Mouse (Mus musculus): ENCODE measurements around the gene Tbc1d30. TPM values are rescaled to one million over a fixed set of nuclear protein-coding genes. Genes with fewer than 3 reads are reported as not detected.
A peak's percentile ranks its signal among the peaks of the same experiment; 100 is the strongest.

The Tbc1d30 gene
- polyA plus RNA-seq, 1 experiment from 2014 or later, result 9.2 TPM

- no peaks in the 10 kb centered on the region for H3K36me3 ChIP-seq
- ATAC-seq, result no peak
Observed at GRCm38 (mm10) chr10:121252781-121253180, 98.3 kb downstream of the Tbc1d30 start.

GRCm38 (mm10) chr10:121251191-121251590 is 99.9 kb downstream of the Tbc1d30 start:
- peaks cover 10% of the 10 kb centered on the region; the same call in 1 of the 2 replicates for H3K27me3 ChIP-seq
- 78% methylated on average over 8 of the region's 8 CpGs for WGBS
- no peak overlapping the region for H3K9ac ChIP-seq (replicated peaks)
- H3K36me3 ChIP-seq, result no peaks in the 10 kb centered on the region
- no peak overlapping the region for H3K27ac ChIP-seq
- no peaks in the 10 kb centered on the region for H3K9me3 ChIP-seq
- H3K4me1 ChIP-seq (replicated peaks), result no peaks in the 10 kb centered on the region
- no peak overlapping the region for H3K4me3 ChIP-seq (replicated peaks)
- no peak overlapping the region for H3K4me2 ChIP-seq (replicated peaks)
- no peak for ATAC-seq

More at GRCm38 (mm10) chr10:121252781-121253180, 98.3 kb downstream of the Tbc1d30 start:
- WGBS, result 79% methylated on average over 7 of the region's 7 CpGs
- H3K4me2 ChIP-seq (replicated peaks), result no peak overlapping the region
- 0 out of 2 replicates have a peak, but pooled peaks cover 2% of the 10 kb centered on the region for H3K4me1 ChIP-seq (replicated peaks)
- no peak overlapping the region for H3K27ac ChIP-seq
- H3K9ac ChIP-seq (replicated peaks), result no peak overlapping the region
- H3K9me3 ChIP-seq, result no peaks in the 10 kb centered on the region
- peaks cover 10% of the 10 kb centered on the region; the same call in 1 of the 2 replicates for H3K27me3 ChIP-seq
- H3K4me3 ChIP-seq (replicated peaks), result no peak overlapping the region

GRCm38 (mm10) chr10:121249820-121250219 is 101.3 kb downstream of the Tbc1d30 start:
- Histone ChIP-seq H3K4me2 (replicated peaks) (no peak overlapping the region), H3K4me1 (replicated peaks) (no peaks in the 10 kb centered on the region), H3K27me3 (no peaks in the 10 kb centered on the region), H3K9ac (replicated peaks) (no peak overlapping the region), H3K9me3 (no peaks in the 10 kb centered on the region), H3K36me3 (no peaks in the 10 kb centered on the region), H3K4me3 (replicated peaks) (no peak overlapping the region), H3K27ac (no peak overlapping the region)
- WGBS, result 94% methylated on average over 4 of the region's 4 CpGs
- ATAC-seq, result no peak

DNA sequence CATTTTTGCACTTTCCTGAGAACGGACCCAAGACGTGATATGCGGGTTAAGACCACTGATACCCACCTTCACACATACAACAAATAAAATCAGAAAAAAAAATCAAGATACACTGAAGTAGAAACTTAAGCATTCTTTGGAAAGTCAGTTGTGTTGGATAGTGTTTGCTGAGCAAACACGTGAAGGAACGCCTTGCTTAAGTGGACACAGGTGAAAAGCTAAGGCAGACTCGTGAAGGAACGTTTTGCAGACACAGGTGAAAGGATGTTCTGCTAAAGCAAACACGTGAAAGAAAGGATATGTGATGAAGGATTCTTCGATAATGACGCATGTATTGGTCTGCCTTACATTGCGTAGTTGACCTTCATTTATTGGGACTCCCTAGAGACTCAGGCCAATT is 103.5 kb downstream of the Tbc1d30 start:
- no peak overlapping the region for H3K4me3 ChIP-seq (replicated peaks)
- H3K4me2 ChIP-seq (replicated peaks), result no peak overlapping the region
- no peak for ATAC-seq
- no peaks in the 10 kb centered on the region for H3K36me3 ChIP-seq
- H3K9me3 ChIP-seq, result no peaks in the 10 kb centered on the region
- no peaks in the 10 kb centered on the region for H3K27me3 ChIP-seq
- no peak overlapping the region for H3K27ac ChIP-seq
- 96% methylated on average over 11 of the region's 11 CpGs for WGBS
- H3K9ac ChIP-seq (replicated peaks), result no peak overlapping the region
- no peaks in the 10 kb centered on the region for H3K4me1 ChIP-seq (replicated peaks)

GRCm38 (mm10) chr10:121246971-121247370 is 104.1 kb downstream of the Tbc1d30 start:
- no peaks in the 10 kb centered on the region for H3K36me3 ChIP-seq
- WGBS, result 83% methylated on average over 21 of the region's 21 CpGs

DNA sequence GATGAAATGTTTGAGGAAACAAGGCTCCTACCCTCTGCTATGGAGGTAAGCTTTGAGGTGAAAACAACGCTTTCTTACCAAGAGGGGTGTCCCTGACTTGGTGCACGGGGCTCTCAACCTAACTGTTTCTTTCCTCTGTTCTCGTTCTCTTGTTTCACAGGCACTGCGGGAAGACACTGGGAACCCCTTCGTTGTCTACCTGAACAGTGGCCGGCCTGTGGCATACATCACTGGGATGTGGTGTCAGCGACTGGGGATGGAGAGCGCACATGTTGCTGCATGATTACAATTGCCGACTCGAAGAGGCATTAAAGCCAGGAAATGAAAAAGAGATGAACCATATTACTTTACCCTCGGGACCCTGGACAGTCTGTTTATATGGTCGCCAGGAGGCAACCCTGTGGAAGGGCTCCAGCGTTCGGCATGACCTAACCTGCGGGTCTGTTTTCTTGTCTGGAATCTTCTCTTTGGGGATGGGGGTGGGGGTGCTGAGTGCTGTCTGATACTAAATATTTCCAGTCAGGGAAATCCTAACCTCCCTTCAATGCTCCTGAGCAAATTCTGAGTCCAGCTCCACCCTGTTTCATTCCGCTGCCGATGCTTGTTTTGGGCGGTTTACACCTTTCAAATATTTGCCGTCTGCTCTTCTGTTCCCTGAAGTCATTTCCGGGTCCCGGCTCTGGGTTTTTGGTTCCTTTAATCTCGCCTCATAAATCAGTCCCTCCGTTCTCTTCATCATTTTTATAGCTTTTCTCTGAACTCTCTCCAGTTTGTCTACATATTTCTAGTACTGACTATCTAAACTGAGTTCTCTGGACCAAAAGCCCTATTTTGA is 107.5 kb downstream of the Tbc1d30 start:
- no peak overlapping the region for H3K9ac ChIP-seq (replicated peaks)
- no peak for ATAC-seq
- H3K9me3 ChIP-seq, result no peaks in the 10 kb centered on the region
- H3K4me3 ChIP-seq (replicated peaks), result no peak overlapping the region
- H3K4me1 ChIP-seq (replicated peaks), result peaks cover 5% of the 10 kb centered on the region
- no peaks in the 10 kb centered on the region for H3K36me3 ChIP-seq
- WGBS, result 90% methylated on average over 23 of the region's 23 CpGs
- no peak overlapping the region for H3K27ac ChIP-seq
- H3K4me2 ChIP-seq (replicated peaks), result no peak overlapping the region
- H3K27me3 ChIP-seq, result no peaks in the 10 kb centered on the region

More at GRCm38 (mm10) chr10:121246971-121247370, 104.1 kb downstream of the Tbc1d30 start:
- Histone ChIP-seq H3K9me3 (no peaks in the 10 kb centered on the region), H3K9ac (replicated peaks) (no peak overlapping the region), H3K4me3 (replicated peaks) (no peak overlapping the region), H3K27ac (no peak overlapping the region), H3K4me2 (replicated peaks) (no peak overlapping the region), H3K4me1 (replicated peaks) (no peaks in the 10 kb centered on the region), H3K27me3 (no peaks in the 10 kb centered on the region)
- ATAC-seq, result no peak

GRCm38 (mm10) chr10:121242596-121242995 is 108.5 kb downstream of the Tbc1d30 start:
- Histone ChIP-seq H3K4me3 (replicated peaks) (no peak overlapping the region), H3K4me1 (replicated peaks) (peaks cover 10% of the 10 kb centered on the region), H3K36me3 (no peaks in the 10 kb centered on the region), H3K4me2 (replicated peaks) (no peak overlapping the region), H3K27me3 (no peaks in the 10 kb centered on the region), H3K27ac (no peak overlapping the region), H3K9me3 (no peaks in the 10 kb centered on the region), H3K9ac (replicated peaks) (no peak overlapping the region)
- WGBS, result 77% methylated on average over 10 of the region's 10 CpGs
- no peak for ATAC-seq

GRCm38 (mm10) chr10:121239065-121239464 is 112.0 kb downstream of the Tbc1d30 start:
- Histone ChIP-seq H3K4me2 (replicated peaks) (no peak overlapping the region), H3K27ac (no peak overlapping the region), H3K4me1 (replicated peaks) (peaks cover 10% of the 10 kb centered on the region), H3K36me3 (no peaks in the 10 kb centered on the region), H3K9me3 (no peaks in the 10 kb centered on the region), H3K27me3 (no peaks in the 10 kb centered on the region), H3K9ac (replicated peaks) (no peak overlapping the region), H3K4me3 (replicated peaks) (no peak overlapping the region)
- no peak for ATAC-seq
- WGBS, result 84% methylated on average over 10 of the region's 10 CpGs

GRCm38 (mm10) chr10:121238551-121238950 is 112.5 kb downstream of the Tbc1d30 start:
- Histone ChIP-seq H3K27me3 (no peaks in the 10 kb centered on the region), H3K9ac (replicated peaks) (no peak overlapping the region), H3K9me3 (no peaks in the 10 kb centered on the region), H3K27ac (0 out of 2 replicates have a peak overlapping the region, but pooled peaks have one; percentile 8), H3K4me2 (replicated peaks) (no peak overlapping the region), H3K4me3 (replicated peaks) (no peak overlapping the region), H3K36me3 (no peaks in the 10 kb centered on the region), H3K4me1 (replicated peaks) (peaks cover 10% of the 10 kb centered on the region)
- peak; percentile 75 for ATAC-seq
- 38% methylated on average over 16 of the region's 16 CpGs for WGBS

- ATAC-seq, result no peak
- Histone ChIP-seq H3K4me3 (replicated peaks) (no peak overlapping the region), H3K9me3 (no peaks in the 10 kb centered on the region), H3K4me1 (replicated peaks) (peaks cover 10% of the 10 kb centered on the region), H3K9ac (replicated peaks) (no peak overlapping the region), H3K27ac (no peak overlapping the region), H3K4me2 (replicated peaks) (no peak overlapping the region), H3K27me3 (no peaks in the 10 kb centered on the region), H3K36me3 (no peaks in the 10 kb centered on the region)
- WGBS, result 88% methylated on average over 5 of the region's 5 CpGs
Observed at GRCm38 (mm10) chr10:121237377-121237776, 113.7 kb downstream of the Tbc1d30 start.

GRCm38 (mm10) chr10:121235167-121235824 is 115.8 kb downstream of the Tbc1d30 start:
- H3K4me3 ChIP-seq (replicated peaks), result no peak overlapping the region
- no peaks in the 10 kb centered on the region for H3K27me3 ChIP-seq
- H3K9me3 ChIP-seq, result no peaks in the 10 kb centered on the region
- H3K4me1 ChIP-seq (replicated peaks), result peaks cover 10% of the 10 kb centered on the region
- WGBS, result 78% methylated on average over 10 of the region's 10 CpGs
- H3K27ac ChIP-seq, result no peak overlapping the region
- ATAC-seq, result no peak
- no peak overlapping the region for H3K4me2 ChIP-seq (replicated peaks)
- no peak overlapping the region for H3K9ac ChIP-seq (replicated peaks)
- no peaks in the 10 kb centered on the region for H3K36me3 ChIP-seq

- Histone ChIP-seq H3K4me1 (replicated peaks) (peaks cover 10% of the 10 kb centered on the region), H3K9me3 (no peaks in the 10 kb centered on the region), H3K4me3 (replicated peaks) (no peak overlapping the region), H3K27ac (no peak overlapping the region), H3K27me3 (no peaks in the 10 kb centered on the region), H3K36me3 (no peaks in the 10 kb centered on the region), H3K9ac (replicated peaks) (no peak overlapping the region), H3K4me2 (replicated peaks) (no peak overlapping the region)
- WGBS, result 79% methylated on average over 3 of the region's 3 CpGs
- ATAC-seq, result no peak
Observed at GRCm38 (mm10) chr10:121234476-121234875, 116.6 kb downstream of the Tbc1d30 start.
